Mouse (Mus musculus): ENCODE measurements around the gene Crybb1. TPM values are rescaled to one million over a fixed set of nuclear protein-coding genes. Genes with fewer than 3 reads are reported as not detected.

The Crybb1 gene
- total RNA-seq, 2 experiments from 2014 or later, result 2.4 to 4.1 TPM

DNA sequence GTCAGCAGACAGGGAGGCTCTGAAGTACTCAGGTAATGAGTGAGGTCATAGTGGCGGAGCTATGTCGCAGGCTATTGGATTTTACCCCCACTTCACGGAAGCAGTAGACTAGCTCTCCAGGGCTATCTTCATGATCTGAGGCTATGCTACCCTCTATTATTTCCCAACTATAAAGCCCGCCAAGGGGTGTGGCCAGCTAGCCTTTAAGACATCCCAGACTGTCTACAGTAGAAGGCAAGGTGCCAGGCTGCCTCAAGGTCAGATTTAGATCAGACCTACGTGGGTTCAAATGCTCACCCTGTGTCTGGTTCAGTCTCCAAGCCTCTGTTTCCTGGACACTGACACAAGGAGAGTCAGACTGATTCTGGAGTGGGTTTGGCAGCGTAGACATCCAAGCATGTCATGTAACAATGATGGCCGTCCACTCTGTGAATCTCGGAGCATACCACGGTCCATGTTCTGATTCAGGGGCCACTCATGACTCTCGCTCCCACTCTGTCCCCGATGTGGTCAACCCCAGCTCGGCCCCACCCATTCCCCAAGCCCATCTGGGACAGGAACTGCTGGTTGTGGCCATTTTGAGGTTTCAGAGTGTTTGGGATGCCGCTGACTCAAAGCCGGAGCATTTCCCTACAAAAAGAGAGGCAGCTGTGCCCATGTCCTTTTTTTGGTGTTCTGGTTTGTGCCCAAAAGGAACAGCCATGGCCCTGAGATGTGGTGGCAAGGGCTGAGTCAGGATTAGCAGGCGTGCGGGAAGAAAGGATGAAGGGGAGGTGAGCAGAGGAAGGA lies 4.4 kb downstream of the Crybb1 start:
- intact Hi-C loops (cut with DNase I), result loop anchor here (10.0 kb wide), 1 partner anchor 825 kb away; the partner anchor contains the start of gene Crybb3
- no peak for DNase-seq

DNA sequence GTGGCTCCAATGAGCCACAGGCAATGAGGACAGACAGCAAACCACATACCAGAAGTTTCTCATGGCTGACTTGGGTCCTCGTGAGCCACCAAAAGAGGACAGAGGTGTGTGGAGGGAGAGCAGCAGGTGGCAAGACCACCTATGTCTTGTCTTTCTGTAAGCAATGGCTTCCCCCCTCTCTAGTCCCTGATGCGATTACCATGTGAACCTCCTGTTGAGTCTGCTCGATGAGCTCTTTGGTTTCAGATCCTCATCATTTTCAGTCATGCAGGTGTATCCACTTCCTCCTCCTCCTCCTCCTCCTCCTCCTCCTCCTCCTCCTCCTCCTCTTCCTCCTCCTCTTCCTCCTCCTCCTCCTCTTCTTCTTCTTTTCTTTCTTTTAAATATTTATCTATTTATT lies 5.2 kb downstream of the Crybb1 start:
- intact Hi-C loops (cut with DNase I), result no loop called here
- DNase-seq, result no peak

GRCm38 (mm10) chr5:112264099-112264498 lies 8.5 kb downstream of the Crybb1 start:
- intact Hi-C loops (cut with DNase I), result no loop called here
- DNase-seq, result no peak

GRCm38 (mm10) chr5:112265110-112265509 lies 9.5 kb downstream of the Crybb1 start:
- DNase-seq, result no peak
- intact Hi-C loops (cut with DNase I), result no loop called here

DNA sequence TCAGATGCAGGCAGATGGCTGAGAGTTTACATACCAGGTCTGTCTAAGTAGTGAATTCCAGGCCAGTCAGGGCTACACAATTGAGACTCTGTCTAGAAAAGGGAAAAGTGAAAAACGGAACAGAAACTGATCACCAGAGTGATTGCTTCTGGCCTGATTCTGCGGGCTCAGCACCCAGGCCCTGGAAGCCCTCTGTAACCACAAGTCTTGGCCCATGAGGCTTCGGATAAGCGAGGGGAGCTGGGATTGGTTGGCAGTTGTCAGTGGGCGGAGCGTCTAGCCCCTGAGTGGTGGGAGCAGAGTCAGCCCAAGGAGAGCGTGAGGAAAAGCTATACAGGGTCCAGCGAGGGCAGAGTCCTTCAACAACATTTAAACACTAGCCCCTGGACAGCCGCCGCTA lies 9.9 kb downstream of the Crybb1 start:
- no peak for DNase-seq

GRCm38 (mm10) chr5:112266011-112266777 lies 10.6 kb downstream of the Crybb1 start:
- no peak for DNase-seq
- intact Hi-C loops (cut with DNase I), result no loop called here

More for the DNA sequence above, 9.9 kb downstream of the Crybb1 start:
- intact Hi-C loops (cut with DNase I), result no loop called here

GRCm38 (mm10) chr5:112270764-112271541 lies 15.3 kb downstream of the Crybb1 start:
- no peak for DNase-seq
- intact Hi-C loops (cut with DNase I), result no loop called here

DNA sequence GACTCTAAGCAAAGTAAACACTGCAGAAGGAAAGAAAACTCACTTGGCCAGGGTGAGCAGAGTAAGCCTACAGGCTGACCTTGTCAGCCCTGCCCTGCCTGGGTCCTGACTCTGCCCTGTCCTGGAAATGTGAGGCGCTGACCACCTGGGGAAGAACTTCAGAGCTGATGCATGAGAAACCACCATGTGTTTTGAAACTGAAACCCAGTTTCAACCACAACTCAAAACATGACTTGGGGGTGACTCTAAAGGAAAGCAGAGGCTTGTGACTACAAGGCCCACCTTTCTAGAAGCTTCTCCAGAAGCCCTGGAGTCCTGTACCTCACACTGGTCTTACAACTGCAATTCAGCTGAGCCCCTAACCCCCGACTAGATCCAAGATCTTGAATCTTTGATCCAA lies 17.3 kb downstream of the Crybb1 start:
- intact Hi-C loops (cut with DNase I), result no loop called here
- DNase-seq, result no peak

- intact Hi-C loops (cut with DNase I), result no loop called here
- no peak for DNase-seq
Observed at GRCm38 (mm10) chr5:112273746-112274463, 18.3 kb downstream of the Crybb1 start.

- no peak for DNase-seq
- intact Hi-C loops (cut with DNase I), result loop anchor here (5.0 kb wide), 3 partner anchors 33 to 67 kb away; partner anchors contain the start of genes Hps4, Srrd and Tfip11
Observed at GRCm38 (mm10) chr5:112275021-112275804, 19.6 kb downstream of the Crybb1 start.

DNA sequence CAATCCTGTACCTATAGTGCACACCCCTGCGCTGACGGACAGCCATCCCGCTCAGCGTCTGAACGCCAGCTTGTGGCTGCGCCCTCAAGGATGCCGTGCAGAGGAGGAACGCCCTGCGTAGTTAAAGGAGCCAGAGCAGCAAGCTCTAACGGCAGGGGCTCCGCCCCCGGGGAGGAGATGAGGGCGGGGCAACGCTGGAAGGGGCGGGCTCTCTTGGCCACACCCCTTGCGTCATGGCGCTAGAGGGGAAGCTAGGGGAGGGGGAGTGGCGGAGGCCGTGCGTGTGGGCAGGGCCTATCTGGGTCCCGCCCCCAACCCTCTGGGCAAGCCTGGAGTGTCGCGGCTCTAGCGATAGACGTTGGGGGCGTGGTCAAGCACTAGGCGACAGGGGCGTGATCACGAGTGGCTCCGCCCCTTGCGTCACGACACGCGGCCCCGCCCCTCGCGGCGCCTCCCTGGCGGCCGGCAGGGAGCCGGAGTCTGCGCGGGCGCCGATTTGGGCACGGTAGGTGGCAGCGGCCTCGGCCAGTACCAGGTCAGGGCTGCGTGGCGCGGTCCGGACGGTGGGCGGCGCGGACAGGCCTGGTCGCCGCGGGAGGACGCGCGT lies 20.8 kb downstream of the Crybb1 start, which contains the start of gene Tpst2:
Gene Tpst2, plus strand, starts transcription at position 425 of the 607 bp plus-strand sequence.
- intact Hi-C loops (cut with DNase I), result loop anchor here (5.0 kb wide), 3 partner anchors 34 to 66 kb away; partner anchors contain the start of genes Hps4, Srrd and Tfip11
- peak; percentile 99 to 100 for DNase-seq

DNA sequence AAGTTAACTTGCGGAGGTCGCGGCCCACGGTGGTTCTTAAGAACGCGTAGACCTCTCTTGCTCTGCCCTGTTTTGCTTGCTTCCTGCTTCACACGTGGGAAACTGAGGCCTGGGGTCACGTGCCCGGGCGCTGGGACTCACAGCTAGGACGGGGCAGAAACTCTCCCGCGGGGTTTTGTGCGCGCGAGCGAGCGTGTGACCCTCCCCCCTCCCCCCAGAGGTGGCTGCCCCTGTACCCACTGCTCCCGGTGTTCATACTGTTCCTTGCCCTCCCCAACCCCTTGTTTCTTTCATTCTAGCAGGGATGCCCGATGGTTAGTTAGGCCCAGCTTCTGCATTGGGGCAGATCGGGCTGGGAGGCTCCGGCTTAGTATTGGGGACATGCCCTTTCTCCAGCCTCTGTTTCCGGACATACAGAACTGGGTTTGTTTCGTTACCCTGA lies 21.3 kb downstream of the Crybb1 start:
- intact Hi-C loops (cut with DNase I), result loop anchor here (5.0 kb wide), 3 partner anchors 35 to 65 kb away; partner anchors contain the start of genes Hps4, Srrd and Tfip11
- no peak for DNase-seq

DNA sequence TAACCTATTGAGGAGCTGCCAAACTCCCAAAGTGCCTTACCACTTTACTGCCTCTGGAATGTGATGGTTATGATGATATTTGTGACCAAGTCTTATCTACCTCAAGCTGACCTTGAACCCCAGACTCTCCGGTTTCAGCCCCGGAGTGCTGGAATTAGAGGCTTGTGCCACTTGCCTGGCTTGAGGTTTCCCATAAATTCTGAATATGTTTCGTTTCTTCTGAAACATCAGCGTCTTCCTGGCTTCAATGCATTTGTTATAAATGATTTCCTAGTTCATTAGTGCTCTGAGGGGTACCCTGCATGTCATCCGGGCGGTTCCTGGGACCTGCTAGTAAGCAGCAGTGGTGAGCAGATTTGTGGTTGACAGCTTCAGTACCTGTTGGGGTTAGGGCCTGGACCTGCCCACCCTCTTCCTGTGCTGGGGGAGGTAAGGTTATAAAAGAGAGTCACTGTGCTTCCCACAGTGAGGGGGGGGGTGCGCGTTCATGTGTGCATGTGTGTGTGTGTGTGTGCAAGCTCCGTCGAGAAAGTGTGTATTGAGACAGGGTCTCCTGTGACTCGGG lies 22.4 kb downstream of the Crybb1 start:
- DNase-seq, result no peak
- intact Hi-C loops (cut with DNase I), result loop anchor here (5.0 kb wide), 3 partner anchors 36 to 64 kb away; partner anchors contain the start of genes Hps4, Srrd and Tfip11

- peak; percentile 48 to 53 for DNase-seq
- intact Hi-C loops (cut with DNase I), result loop anchor here (5.0 kb wide), 3 partner anchors 37 to 63 kb away; partner anchors contain the start of genes Hps4, Srrd and Tfip11
Observed at GRCm38 (mm10) chr5:112279181-112280021, 23.8 kb downstream of the Crybb1 start.

GRCm38 (mm10) chr5:112280151-112280550 lies 24.5 kb downstream of the Crybb1 start:
- intact Hi-C loops (cut with DNase I), result no loop called here
- no peak for DNase-seq

DNA sequence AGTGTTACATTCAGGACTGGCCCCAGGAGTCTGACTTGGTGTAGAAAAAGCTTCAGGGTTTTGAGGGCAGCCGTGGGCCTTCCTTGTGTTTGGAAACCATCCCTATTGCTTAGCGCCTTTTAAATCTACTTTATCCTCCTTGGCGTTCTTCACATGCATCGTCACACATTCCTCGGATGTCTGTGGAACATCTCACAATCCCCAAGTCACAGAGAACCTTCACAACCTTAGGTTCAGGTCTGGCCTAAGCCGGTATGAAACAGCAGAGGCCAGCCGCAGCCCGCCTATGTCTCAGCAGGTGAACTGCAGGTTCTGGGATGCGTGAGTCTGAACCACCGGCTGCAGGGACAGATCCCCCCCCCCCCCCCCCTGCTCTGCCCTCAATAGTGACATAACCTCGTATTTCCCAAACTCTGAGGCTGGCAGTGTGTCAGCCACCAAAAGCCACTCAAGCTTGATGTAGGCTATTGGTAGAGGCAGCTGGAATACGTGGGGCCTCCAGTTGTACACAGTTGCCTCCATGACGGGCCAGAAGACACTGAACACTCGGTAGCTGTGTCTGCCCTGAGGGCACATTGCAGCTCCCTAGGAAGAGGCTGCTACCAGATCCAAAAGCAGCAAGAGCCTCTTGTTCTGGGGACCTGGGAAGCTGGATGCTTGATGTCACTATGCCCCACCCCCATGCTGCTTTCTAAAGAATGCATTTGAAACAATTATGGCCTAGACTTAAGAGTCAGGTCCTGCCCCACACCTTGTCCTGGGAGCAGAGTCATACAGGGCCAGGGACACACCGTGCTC lies 25.4 kb downstream of the Crybb1 start:
- DNase-seq, result no peak
- intact Hi-C loops (cut with DNase I), result no loop called here

Measured in gastrocnemius, postnatal 36 days (tissue).